Mouse (Mus musculus) spleen, postnatal 14 days (tissue): Measurements from ENCODE around the gene Sar1b.
"Not testable (repeated sequence)": the region's sequence is repeated elsewhere in the genome, so short reads cannot be mapped to it uniquely, and the experiment has no call there.

Source experiments
- DNase-seq, 2 experiments: peaks; one replicate each; pipeline ENCODE4 v3.0.0; 2021 to 2022; ENCODE audit warnings: low spot score in 2 of 2

Gene Sar1b

GRCm38 (mm10) chr11:51763213-51763907 lies at the start of gene Sar1b, which contains the start of gene Sec24a:
Gene Sar1b, plus strand, starts transcription at chr11:51763687.
Gene Sec24a, minus strand, starts transcription at chr11:51763634.
- peak; percentile 66 to 77 for DNase-seq

- no peak for DNase-seq
Observed at GRCm38 (mm10) chr11:51721066-51721465, 42.4 kb upstream of the Sar1b start.

DNA sequence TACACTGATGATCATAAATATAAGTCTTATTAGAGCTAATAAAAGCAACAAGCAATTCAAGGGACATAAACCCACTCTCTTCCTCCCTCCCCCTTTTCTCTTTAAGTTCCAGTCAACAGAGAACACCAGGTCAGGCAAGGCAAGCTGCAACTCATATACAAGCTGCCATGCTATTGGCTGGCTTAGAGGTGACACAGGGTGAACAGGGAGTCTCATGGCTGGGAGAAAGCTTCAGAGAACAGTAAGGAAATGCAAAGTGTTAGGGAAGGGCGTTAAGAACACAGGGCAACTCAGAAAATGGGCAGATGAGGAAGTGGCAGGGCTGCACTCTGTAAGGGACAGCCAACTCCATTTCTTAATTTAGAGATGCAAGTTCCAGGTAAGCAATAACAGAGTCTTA lies 30.6 kb upstream of the Sar1b start:
- no peak for DNase-seq

DNA sequence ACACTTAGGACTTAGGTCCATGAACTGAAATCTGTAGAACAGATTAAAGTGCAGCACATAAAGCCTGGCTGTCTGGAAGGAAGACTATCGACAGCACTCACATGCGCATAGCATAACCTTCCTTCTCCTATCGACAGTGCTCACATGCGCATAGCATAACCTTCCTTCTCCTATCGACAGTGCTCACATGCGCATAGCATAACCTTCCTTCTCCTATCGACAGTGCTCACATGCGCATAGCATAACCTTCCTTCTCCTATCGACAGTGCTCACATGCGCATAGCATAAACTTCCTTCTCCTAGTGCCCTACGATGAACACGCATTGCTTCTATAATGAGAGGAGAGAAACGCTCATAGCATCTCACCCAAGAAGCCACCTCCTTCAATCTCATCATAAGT lies 29.3 kb upstream of the Sar1b start:
- not testable (repeated sequence) for DNase-seq

DNA sequence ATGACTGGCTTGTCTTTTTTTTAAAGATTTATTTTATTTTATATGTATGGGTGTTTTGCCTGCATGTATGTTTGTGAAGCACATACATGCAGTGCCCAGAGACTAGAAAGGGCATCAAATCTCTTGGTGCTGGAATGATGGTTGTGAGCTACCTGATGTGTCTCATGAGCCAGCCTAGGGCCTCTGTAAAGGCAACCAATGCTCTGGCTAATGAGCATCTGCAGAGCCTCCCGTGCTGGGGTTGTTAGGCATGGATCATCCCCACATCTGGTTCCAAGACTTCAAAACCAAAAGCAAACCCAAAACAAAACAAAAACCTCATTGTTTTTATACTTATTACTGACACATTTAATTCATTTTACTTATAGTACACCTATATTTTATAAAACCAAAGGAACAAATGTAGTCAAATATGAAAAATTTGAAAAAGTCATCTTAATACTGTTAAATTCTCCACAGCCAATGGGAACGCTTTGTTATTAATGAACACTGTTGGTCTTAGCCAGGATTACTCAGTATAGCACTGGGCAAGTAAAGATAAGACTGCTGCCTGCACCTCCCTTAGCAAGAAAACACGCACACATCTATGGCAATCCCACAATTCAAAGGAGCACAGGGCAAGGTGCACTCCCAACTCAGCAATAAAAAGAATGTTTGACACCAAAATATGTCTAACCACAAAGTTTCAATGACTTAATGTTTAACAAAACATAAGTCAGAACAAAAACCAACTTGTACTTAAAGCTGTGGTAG lies 24.7 kb upstream of the Sar1b start:
- no peak for DNase-seq

GRCm38 (mm10) chr11:51740701-51741100 lies 22.8 kb upstream of the Sar1b start:
- no peak for DNase-seq

- DNase-seq: no peak
Observed at GRCm38 (mm10) chr11:51746096-51746495, 17.4 kb upstream of the Sar1b start.

- not testable (repeated sequence) for DNase-seq
Observed at GRCm38 (mm10) chr11:51751623-51752225, 11.8 kb upstream of the Sar1b start.

DNA sequence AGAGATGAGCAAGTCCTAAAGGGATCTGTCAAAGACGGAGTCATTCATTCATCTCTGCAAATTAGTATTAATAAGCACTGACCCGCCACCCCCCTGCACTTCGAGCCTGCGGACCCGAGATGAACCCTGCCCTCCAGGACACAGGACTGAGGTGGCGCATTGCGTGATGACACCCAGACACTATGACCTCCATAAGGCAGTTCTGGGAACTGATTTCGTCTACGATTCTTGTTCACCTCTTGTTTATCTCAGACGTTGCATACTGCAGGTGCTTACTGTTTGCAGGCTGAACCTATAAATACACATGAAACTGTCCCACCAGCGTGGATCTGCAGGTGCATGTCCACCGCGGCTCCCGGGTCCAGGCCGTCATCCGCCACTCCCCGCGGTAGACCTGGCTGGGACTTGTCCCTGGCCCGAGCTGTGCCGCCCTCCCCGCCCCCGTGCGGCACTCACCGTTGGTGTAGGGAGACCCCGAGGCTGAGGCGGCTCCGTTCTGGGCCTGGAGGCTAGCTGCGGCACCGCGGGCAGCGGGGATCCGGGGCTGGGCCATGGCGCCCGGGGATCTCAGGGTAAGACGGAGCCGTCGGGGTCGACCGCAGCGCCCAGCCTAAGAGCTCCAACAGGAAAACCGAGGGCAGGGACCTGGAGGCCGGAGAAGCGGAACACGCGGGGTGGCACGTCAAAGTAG lies 7.7 kb upstream of the Sar1b start:
- DNase-seq: peak in 1 of 2 experiments; percentile 34

GRCm38 (mm10) chr11:51756352-51756771 lies 7.1 kb upstream of the Sar1b start:
- DNase-seq: peak; percentile 78 to 85

- DNase-seq: no peak
Observed at GRCm38 (mm10) chr11:51757023-51757422, 6.5 kb upstream of the Sar1b start.

DNA sequence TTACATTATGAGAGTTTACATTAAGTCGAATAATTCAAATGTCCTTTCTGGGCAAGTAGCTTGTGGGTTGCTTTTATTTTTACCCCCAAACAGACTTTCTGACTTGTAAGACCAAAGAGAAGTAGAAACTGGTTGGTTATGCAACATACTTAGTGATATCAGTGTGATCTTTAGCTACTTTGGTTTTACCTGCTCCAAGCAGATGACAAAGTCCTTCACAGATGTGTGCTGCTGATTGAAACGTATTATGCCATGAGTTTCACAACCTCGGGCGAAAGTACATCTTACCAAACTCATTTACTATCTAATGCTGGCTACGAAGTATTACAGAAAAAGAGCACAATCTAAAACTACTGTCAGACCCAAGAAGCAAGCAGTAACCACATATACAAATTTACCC lies 5.9 kb upstream of the Sar1b start:
- DNase-seq: no peak

DNA sequence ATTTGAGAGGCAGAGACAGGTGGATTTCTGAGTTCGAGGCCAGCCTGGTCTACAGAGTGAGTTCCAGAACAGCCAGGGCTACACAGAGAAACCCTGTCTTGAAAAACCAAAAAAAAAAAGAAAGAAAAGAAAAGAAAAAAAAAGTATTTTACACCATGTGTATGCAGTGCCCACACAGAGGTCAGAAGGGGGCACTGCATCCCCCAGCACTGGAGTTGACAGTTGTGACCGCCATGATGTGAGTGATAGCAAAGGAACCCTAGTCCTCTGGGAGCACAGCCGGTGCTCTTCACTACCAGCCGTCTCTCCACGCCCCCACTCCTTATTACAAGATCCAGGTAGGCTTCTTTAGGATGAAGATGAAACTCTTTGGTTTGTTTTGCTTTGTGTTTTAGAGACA lies 5.3 kb upstream of the Sar1b start:
- DNase-seq: not testable (repeated sequence)

- DNase-seq: no peak
Observed at GRCm38 (mm10) chr11:51759251-51759650, 4.2 kb upstream of the Sar1b start.

GRCm38 (mm10) chr11:51759941-51760657 lies 3.4 kb upstream of the Sar1b start:
- DNase-seq: no peak

DNA sequence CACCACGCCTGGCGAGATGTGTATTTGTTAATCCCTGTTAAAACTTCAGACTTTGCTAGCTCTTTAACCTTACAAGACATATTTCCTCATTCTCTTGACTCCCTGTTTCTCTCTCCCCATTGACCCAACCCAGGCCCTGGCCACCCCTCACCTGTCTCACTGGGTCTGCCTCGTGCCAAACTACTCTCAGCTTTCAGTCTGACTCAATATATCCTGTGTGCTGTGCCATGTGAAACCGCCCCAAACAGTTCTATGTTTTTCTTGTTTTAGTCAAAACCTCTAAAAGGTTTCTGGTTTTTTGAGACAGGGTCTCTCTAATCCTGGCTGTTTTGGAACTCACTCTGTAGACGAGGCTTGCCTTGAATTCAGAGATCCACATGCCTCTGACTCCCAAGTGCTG lies 2.2 kb upstream of the Sar1b start:
- DNase-seq: no peak

DNA sequence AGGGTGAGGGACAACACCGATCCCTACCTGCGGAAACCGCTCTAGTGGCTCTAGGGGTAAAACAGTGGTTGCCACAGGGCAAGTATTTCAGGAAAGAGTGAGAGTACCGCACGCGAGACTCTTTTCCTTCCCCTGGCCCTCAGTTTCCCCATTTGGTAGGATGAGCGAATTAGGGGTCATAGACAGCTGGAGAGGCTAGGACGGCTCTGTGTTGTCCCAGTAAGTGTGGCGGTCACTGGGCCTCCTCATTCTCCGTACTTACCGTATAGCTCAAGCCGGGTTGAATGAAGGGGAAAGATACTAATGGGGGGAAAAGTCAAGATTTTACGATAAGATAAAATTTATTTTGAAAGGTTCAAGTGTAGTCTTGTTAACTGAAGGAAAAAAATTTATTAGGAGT lies 468 bp downstream of the Sar1b start:
- DNase-seq: no peak

DNA sequence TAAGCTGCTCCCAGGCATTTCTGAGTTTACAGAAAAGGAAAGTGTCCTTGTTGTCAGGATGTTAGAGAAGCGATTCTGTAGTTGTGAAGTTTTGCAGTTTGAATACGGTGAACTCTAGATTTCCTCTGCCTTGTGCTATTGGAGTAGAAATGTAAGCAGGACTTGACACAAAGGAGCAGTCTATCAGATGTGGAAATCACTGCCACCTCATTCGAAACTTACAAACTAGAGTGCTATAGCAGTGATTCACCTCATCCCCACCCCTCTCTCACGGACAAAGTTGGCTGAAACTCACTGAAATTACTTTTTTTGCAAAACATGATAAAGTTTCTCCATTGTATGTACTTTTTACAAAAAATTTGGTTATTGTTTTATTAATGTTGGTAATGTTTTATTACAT lies 1.3 kb downstream of the Sar1b start:
- DNase-seq: no peak

- no peak for DNase-seq
Observed at GRCm38 (mm10) chr11:51767579-51768220, 4.2 kb downstream of the Sar1b start.

DNA sequence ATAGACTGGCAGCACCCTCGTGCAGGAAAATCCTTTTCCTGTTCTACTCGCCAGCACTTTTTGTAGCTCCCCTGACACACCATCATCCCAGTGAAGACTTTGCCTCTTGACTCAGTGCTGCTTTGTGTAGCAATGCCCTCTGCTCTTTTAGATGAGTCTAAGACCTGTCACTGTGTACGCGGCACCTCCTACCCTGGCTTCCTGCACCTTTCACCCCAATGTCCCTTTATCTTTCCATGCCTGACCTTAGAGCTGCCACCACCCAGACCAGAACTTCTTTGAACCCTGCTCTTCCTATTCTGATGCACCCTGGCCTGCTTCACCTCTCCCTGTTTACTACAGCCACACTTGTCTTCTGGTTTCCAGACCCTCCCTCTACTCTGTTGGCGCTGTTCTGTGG lies 4.8 kb downstream of the Sar1b start:
- DNase-seq: no peak

DNA sequence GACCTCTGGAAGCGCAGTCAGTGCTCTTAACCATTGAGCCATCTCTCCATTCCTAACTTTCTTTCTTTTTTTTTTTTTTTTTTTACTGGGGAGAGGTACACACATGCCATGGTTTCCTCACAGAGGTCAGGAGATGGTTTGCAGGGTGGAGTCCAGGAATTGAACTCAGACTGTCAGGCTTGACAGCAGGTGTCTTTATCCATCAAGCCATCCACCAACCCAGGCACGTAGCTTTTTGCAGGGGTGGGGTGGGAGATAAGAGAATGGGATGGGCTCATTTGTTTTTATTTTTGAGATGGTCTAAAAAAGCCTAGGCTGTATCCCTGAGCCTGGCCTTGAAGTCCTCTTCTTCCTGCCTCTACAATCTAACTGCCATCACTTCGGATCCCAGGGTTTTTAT lies 12.0 kb downstream of the Sar1b start:
- no peak for DNase-seq
